Comparison of ENCODE assay signal across 11 mouse cellular contexts in genomic region chr17:25084835-25085385, GRCm38 (mm10). TPM values are rescaled to one million over a fixed set of nuclear protein-coding genes. Genes with fewer than 3 reads are reported as not detected.
DNase-seq lines count a peak whose midpoint lies in the region; ATAC-seq and TF ChIP-seq lines count a peak whose summit lies in the region.
"Had no signal": no experiment of that assay in that cellular context is flagged by ENCODE, and none has a peak within 500 bp of the region (broad histone marks: within the 10 kb centered on the region; RNA-seq: fewer than 3 reads in every experiment).

No protein-coding gene starts in this region.

- TF ChIP-seq CTCF in liver, postnatal 0 days (IDR thresholded peaks at IDR 0.05; ENCODE audit: low read depth), result no peak

- DNase-seq in kidney, postnatal 14 days, result no peak
- DNase-seq in embryonic facial prominence, embryonic 10.5 days (ENCODE audit: low spot score), result no peak
- peak; percentile 51 to 81 for DNase-seq in gastrocnemius, adult 8-10 months (ENCODE audit: low spot score in 2 of 2)
- peak; percentile 16 for DNase-seq in liver, postnatal 0 days
- DNase-seq in forebrain, embryonic 11.5 days (ENCODE audit: low spot score), result no peak
- DNase-seq: kidney, postnatal 25 days had no signal

- WGBS in kidney, embryonic 15.5 days, result 57% methylated on average over 13 of the region's 13 CpGs
- 84% methylated on average over 13 of the region's 13 CpGs for WGBS in embryonic facial prominence, embryonic 10.5 days
- 79% methylated on average over 13 of the region's 13 CpGs for WGBS in liver, postnatal 0 days (ENCODE audit: insufficient replicate concordance)
- WGBS in forebrain, embryonic 11.5 days, result 85% methylated on average over 13 of the region's 13 CpGs

- peak overlapping the region; percentile 95; the same call in 1 of the 2 replicates for H3K27ac ChIP-seq in kidney, embryonic 15.5 days
- H3K27ac ChIP-seq in embryonic facial prominence, embryonic 10.5 days (replicated peaks), result peak overlapping the region; percentile 91
- H3K27ac ChIP-seq in liver, postnatal 0 days (ENCODE audit: low read depth), result no peak overlapping the region
- no peak overlapping the region for H3K27ac ChIP-seq in forebrain, embryonic 11.5 days (ENCODE audit: low read depth, low read length)

- no peaks in the 10 kb centered on the region for H3K9me3 ChIP-seq in kidney, embryonic 15.5 days (replicated peaks)
- no peaks in the 10 kb centered on the region for H3K9me3 ChIP-seq in embryonic facial prominence, embryonic 10.5 days
- H3K9me3 ChIP-seq in liver, postnatal 0 days (ENCODE audit: low read length), result no peaks in the 10 kb centered on the region
- H3K9me3 ChIP-seq in forebrain, embryonic 11.5 days (ENCODE audit: control insufficient read depth, low read length), result no peaks in the 10 kb centered on the region
- H3K9me3 ChIP-seq: neural tube, embryonic 13.5 days had no signal

- no peak for TF ChIP-seq EP300 in liver, postnatal 0 days (IDR thresholded peaks at IDR 0.05; ENCODE audit: low read depth)

- no peak overlapping the region for H3K9ac ChIP-seq in kidney, embryonic 15.5 days
- no peak overlapping the region for H3K9ac ChIP-seq in liver, postnatal 0 days (replicated peaks)
- H3K9ac ChIP-seq in forebrain, embryonic 11.5 days (ENCODE audit: low read length), result no peak overlapping the region
- H3K9ac ChIP-seq: neural tube, embryonic 13.5 days had no signal

- no peak overlapping the region for H3K4me2 ChIP-seq in kidney, embryonic 15.5 days
- no peak overlapping the region for H3K4me2 ChIP-seq in liver, postnatal 0 days (ENCODE audit: low read depth, low read length)
- H3K4me2 ChIP-seq in forebrain, embryonic 11.5 days (ENCODE audit: low read depth, low read length, severe bottlenecking), result no peak overlapping the region
- H3K4me2 ChIP-seq: neural tube, embryonic 13.5 days had no signal

- H3K36me3 ChIP-seq in kidney, embryonic 15.5 days, result peaks cover 18% of the 10 kb centered on the region
- peaks cover 40% of the 10 kb centered on the region for H3K36me3 ChIP-seq in embryonic facial prominence, embryonic 10.5 days (replicated peaks)
- no peaks in the 10 kb centered on the region for H3K36me3 ChIP-seq in liver, postnatal 0 days (replicated peaks; ENCODE audit: insufficient read depth, low read length)
- H3K36me3 ChIP-seq in forebrain, embryonic 11.5 days (ENCODE audit: control insufficient read depth, insufficient read depth, low read length), result peaks cover 3% of the 10 kb centered on the region; the same call in 1 of the 2 replicates

- no peak overlapping the region for H3K4me3 ChIP-seq in kidney, embryonic 15.5 days (replicated peaks)
- H3K4me3 ChIP-seq in embryonic facial prominence, embryonic 10.5 days, result no peak overlapping the region
- no peak overlapping the region for H3K4me3 ChIP-seq in liver, postnatal 0 days (ENCODE audit: low read depth, low read length)
- no peak overlapping the region for H3K4me3 ChIP-seq in forebrain, embryonic 11.5 days (ENCODE audit: low read depth, low read length)
- H3K4me3 ChIP-seq: neural tube, embryonic 13.5 days had no signal

- H3K27me3 ChIP-seq in kidney, embryonic 15.5 days, result no peaks in the 10 kb centered on the region
- H3K27me3 ChIP-seq in embryonic facial prominence, embryonic 10.5 days (replicated peaks; ENCODE audit: low read depth, poor library complexity, severe bottlenecking), result no peaks in the 10 kb centered on the region
- H3K27me3 ChIP-seq in liver, postnatal 0 days (ENCODE audit: insufficient read depth, low read length), result no peaks in the 10 kb centered on the region
- no peaks in the 10 kb centered on the region for H3K27me3 ChIP-seq in forebrain, embryonic 11.5 days (ENCODE audit: control insufficient read depth, insufficient read depth, low read length)
- H3K27me3 ChIP-seq: neural tube, embryonic 13.5 days had no signal

- no peak for ATAC-seq in kidney, embryonic 15.5 days (replicated peaks; ENCODE audit: low FRiP score)
- ATAC-seq in liver, postnatal 0 days, result no peak
- ATAC-seq in cerebellum, adult (ENCODE audit: insufficient number of reproducible peaks, low FRiP score, low TSS enrichment), result no peak
- ATAC-seq in forebrain, embryonic 11.5 days (replicated peaks; ENCODE audit: low FRiP score), result no peak

- H3K4me1 ChIP-seq in kidney, embryonic 15.5 days, result peaks cover 50% of the 10 kb centered on the region
- H3K4me1 ChIP-seq in embryonic facial prominence, embryonic 10.5 days, result peaks cover 59% of the 10 kb centered on the region
- peaks cover 23% of the 10 kb centered on the region for H3K4me1 ChIP-seq in liver, postnatal 0 days (ENCODE audit: insufficient read depth)
- no peaks in the 10 kb centered on the region for H3K4me1 ChIP-seq in forebrain, embryonic 11.5 days (replicated peaks; ENCODE audit: control insufficient read depth, insufficient read depth, low read length)
- H3K4me1 ChIP-seq: neural tube, embryonic 13.5 days had no signal

RNA-seq across cellular contexts. Expression of gene Tmem204, which starts 1.5 kb away (rescaled TPM):
- polyA plus RNA-seq in kidney, embryonic 15.5 days (2015; fragmentation: Nextera tagmentation; extraction: Ambion mirVana), result 29.6 and 31.6 TPM in 2 replicates
- polyA plus RNA-seq in embryonic facial prominence, embryonic 10.5 days (2016; fragmentation: Nextera tagmentation; extraction: Ambion mirVana), result 10.6 and 11.0 TPM in 2 replicates
- total RNA-seq in gastrocnemius, adult 8-10 months (2022), result 10 to 100 TPM in 1 of 4 experiments, 1 to 10 TPM in 3; 7.9 to 10.7 (median 8.2) TPM
- 8.3 and 9.4 TPM in 2 replicates for polyA plus RNA-seq in liver, postnatal 0 days (2015; fragmentation: Nextera tagmentation; extraction: Ambion mirVana)
- polyA plus RNA-seq in forebrain, embryonic 11.5 days (2014; fragmentation: Nextera tagmentation; extraction: Ambion mirVana), result 9.8 and 13.2 TPM in 2 replicates
- total RNA-seq: MEL had no signal

RNA-seq across cellular contexts. Expression of gene Telo2, which starts 30.9 kb away (rescaled TPM):
- 44.4 and 45.3 TPM in 2 replicates for polyA plus RNA-seq in kidney, embryonic 15.5 days (2015; fragmentation: Nextera tagmentation; extraction: Ambion mirVana)
- polyA plus RNA-seq in embryonic facial prominence, embryonic 10.5 days (2016; fragmentation: Nextera tagmentation; extraction: Ambion mirVana), result 54.0 and 55.5 TPM in 2 replicates
- total RNA-seq in gastrocnemius, adult 8-10 months (2022), result 1 to 10 TPM; 4.2 to 8.6 (median 6.0) TPM
- 5.3 and 5.7 TPM in 2 replicates for polyA plus RNA-seq in liver, postnatal 0 days (2015; fragmentation: Nextera tagmentation; extraction: Ambion mirVana)
- 41.2 and 45.4 TPM in 2 replicates for polyA plus RNA-seq in forebrain, embryonic 11.5 days (2014; fragmentation: Nextera tagmentation; extraction: Ambion mirVana)

RNA-seq across cellular contexts. Expression of gene Ptx4, which starts 35.6 kb away (rescaled TPM):
- polyA plus RNA-seq in kidney, embryonic 15.5 days (2015; fragmentation: Nextera tagmentation; extraction: Ambion mirVana), result 0.16 and 0.24 TPM in 2 replicates
- 0.09 and 0.14 TPM in 2 replicates for polyA plus RNA-seq in embryonic facial prominence, embryonic 10.5 days (2016; fragmentation: Nextera tagmentation; extraction: Ambion mirVana)
- 1 to 10 TPM in 1 of 4 experiments, under 1 TPM in 3; 0.58 to 2.4 (median 0.79) TPM for total RNA-seq in gastrocnemius, adult 8-10 months (2022)
- not detected in 2 replicates for polyA plus RNA-seq in liver, postnatal 0 days (2015; fragmentation: Nextera tagmentation; extraction: Ambion mirVana)
- 0.12 TPM in 1 of 2 replicates, not detected in the other for polyA plus RNA-seq in forebrain, embryonic 11.5 days (2014; fragmentation: Nextera tagmentation; extraction: Ambion mirVana)
- total RNA-seq: MEL had no signal
- polyA plus RNA-seq: neural tube, embryonic 13.5 days; spleen, adult 2 months had no signal

RNA-seq across cellular contexts. Expression of gene Clcn7, which starts 48.3 kb away (rescaled TPM):
- 20.7 and 24.6 TPM in 2 replicates for polyA plus RNA-seq in kidney, embryonic 15.5 days (2015; fragmentation: Nextera tagmentation; extraction: Ambion mirVana)
- 24.4 and 27.5 TPM in 2 replicates for polyA plus RNA-seq in embryonic facial prominence, embryonic 10.5 days (2016; fragmentation: Nextera tagmentation; extraction: Ambion mirVana)
- total RNA-seq in gastrocnemius, adult 8-10 months (2022), result 10 to 100 TPM; 13.0 to 18.3 (median 16.0) TPM
- polyA plus RNA-seq in liver, postnatal 0 days (2015; fragmentation: Nextera tagmentation; extraction: Ambion mirVana), result 7.3 and 8.6 TPM in 2 replicates
- 24.2 and 25.4 TPM in 2 replicates for polyA plus RNA-seq in forebrain, embryonic 11.5 days (2014; fragmentation: Nextera tagmentation; extraction: Ambion mirVana)

Comparison
In these comparisons a context has a peak if more than half of its experiments do, and no peak if none do; other contexts are left out.
1. H3K27ac ChIP-seq: peak in kidney, embryonic 15.5 days (single experiment) and embryonic facial prominence, embryonic 10.5 days (single experiment); none in liver, postnatal 0 days (single experiment) and forebrain, embryonic 11.5 days (single experiment).
2. DNase-seq: peak in gastrocnemius, adult 8-10 months (2 of 2) and liver, postnatal 0 days (single experiment); none in kidney, postnatal 14 days (single experiment), embryonic facial prominence, embryonic 10.5 days (single experiment) and forebrain, embryonic 11.5 days (single experiment).